Mouse (Mus musculus) hematopoietic stem cell, adult 5-6 weeks (primary cell): ENCODE results near the gene Pard3b. TPM values are rescaled to one million over a fixed set of nuclear protein-coding genes. Genes with fewer than 3 reads are reported as not detected.

Source experiments
- ATAC-seq, 2 experiments: fragments of 125-278 bp in 1 of 2; replicated peaks in 1 of 2; 2 replicates each; pipeline ENCODE4 v1.8.0; 2016 to 2017; ENCODE audit warnings: inconsistent platforms in 2 of 2, mild to moderate bottlenecking in 2 of 2, moderate number of reproducible peaks in 2 of 2, low read depth in 1 of 2, moderate TSS enrichment in 1 of 2; ENCODE audit not compliant: low FRiP score in 2 of 2, poor library complexity in 2 of 2, severe bottlenecking in 2 of 2, insufficient read depth in 1 of 2, low TSS enrichment in 1 of 2
- total RNA-seq: library from RNA; stranded (forward); fragments of 172-1452, 232-1000 nt; gene quantifications from 2 replicates; pipeline ENCODE4 v1.2.3, GENCODE M21; 2017

The Pard3b gene
- total RNA-seq, 1 experiment from 2014 or later: 15.8 TPM

DNA sequence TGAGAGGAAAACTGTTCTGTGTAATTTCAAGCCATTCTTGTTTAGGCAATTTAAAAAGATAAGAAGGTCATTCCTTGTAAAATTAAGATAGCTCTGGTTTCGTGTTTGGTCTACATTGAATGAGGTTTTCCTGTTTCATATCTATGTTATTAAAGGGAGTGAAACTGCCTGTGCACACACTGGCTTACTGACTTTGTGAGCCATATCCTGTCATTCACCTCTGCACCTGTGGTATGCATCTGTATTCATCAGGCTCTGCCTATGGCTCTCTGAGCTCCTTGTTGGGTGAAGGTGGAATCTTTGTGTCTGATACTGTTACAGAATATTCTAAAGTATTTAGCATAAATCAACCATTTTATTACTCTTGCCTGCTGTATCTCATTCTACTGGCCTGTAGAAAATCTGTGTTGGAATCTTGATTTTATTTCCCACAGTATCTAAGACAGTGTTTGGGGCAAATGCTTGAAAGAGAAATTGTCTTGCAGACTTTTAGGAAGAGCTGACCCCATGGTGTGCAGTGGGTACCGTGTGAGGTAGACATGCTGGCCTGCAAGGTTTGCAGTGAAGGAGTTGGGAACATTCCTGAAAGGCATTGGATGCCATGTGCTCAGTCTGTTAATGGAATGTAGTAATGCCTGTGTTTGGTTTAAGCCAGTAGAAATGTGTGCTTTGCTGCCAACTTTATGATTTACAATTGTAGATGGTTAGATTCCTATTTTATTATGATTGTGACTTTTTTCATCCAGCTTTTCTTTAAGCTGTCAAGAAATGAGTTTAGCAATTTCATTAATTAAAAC is 228.9 kb downstream of the Pard3b start:
- no peak for ATAC-seq

GRCm38 (mm10) chr1:61874875-61875274 is 236.3 kb downstream of the Pard3b start:
- no peak for ATAC-seq

- ATAC-seq: no peak
These were observed 241.3 kb downstream of the Pard3b start for GRCm38 (mm10) chr1:61879706-61880470.

GRCm38 (mm10) chr1:61896048-61896447 is 257.4 kb downstream of the Pard3b start:
- ATAC-seq: no peak

DNA sequence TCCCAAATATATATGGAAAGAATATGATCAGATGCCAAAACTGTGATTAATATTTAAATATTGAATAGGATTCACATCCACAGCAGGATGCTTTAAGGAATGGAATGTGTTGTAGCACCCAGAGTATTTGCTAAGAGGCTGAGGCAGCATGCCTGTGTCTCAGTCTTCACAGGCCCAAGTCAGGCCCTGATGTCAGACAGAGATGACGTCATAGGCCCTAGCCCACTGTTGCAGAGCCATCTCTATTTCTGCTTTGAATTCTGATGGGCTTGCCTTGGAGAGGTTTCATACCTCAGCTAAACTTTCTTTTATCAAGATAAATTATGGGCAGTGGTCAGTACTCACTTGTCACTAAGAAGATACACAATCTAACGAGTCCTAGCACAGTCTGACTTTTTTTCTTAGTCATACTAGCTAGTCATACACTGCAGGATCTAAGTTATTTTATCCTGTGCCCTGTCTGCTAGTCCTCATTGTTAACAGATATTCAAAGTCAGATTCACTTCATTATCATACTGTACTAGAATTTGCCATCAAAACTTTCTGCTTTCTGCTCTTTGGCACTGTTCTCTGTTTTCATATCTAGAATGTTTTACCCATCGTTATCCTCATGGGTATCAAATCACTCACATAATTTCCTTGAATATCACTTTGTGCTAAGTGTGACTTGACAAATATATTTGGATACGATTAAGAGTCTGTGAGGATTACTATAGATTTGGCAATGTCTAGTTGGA is 264.8 kb downstream of the Pard3b start:
- ATAC-seq: no peak

- ATAC-seq: no peak
These were observed 265.4 kb downstream of the Pard3b start for GRCm38 (mm10) chr1:61904036-61904435.

- ATAC-seq: no peak
These were observed 274.3 kb downstream of the Pard3b start for GRCm38 (mm10) chr1:61912931-61913330.

GRCm38 (mm10) chr1:61924958-61925357 is 286.3 kb downstream of the Pard3b start:
- ATAC-seq: no peak; a peak in 1 of 4 replicates

DNA sequence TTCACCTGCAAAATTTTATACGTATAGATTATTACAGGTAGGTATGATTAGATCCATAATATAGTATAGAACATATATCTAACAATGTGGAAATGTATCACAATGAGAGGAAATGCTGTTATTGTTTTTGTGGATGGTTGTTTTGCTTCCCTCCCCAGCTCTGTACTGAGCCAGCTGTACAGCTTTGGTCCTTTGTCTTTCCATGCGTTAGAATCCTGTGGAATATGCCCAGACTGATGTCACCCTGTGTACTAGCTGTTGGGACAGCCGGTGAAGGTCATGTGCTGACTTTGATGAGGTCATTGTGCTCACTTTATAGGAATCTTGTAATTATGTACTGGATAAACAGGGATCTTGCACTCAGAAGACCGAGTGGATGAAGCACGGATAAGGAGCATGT is 286.9 kb downstream of the Pard3b start:
- ATAC-seq: no peak

DNA sequence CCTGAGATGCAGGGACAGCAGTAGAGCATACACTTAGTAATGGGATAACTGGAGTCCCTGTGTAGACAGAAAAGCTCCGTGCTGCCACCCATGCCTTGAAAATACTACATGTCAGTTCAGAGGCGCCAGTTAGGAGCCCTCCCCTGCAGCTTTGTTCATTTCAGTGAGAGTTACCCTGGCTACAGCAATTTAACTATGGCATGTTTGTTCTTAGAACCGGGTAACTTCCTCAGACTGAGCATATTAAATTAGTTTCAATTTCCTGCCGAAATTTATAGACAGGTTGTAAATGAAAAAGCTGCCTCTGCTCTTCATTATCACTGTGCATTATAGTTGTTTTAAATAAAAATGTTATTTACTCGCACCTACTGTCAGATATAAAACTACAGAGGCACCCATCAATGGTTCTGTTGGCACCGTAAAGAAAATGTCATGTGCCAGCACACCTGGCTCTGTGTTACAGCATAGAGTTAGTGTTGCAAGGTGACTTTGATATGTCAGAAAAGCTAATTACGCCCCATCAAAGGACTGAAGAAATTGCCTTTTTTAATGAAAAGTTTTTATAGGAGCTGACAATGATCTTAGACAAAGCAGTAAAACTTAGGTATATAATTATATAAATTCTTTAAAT is 289.6 kb downstream of the Pard3b start:
- peak in 1 of 2 experiments; percentile 17; a peak in 1 of 4 replicates for ATAC-seq

- ATAC-seq: no peak
These were observed 294.9 kb downstream of the Pard3b start for GRCm38 (mm10) chr1:61933574-61933973.

GRCm38 (mm10) chr1:61934760-61935159 is 296.1 kb downstream of the Pard3b start:
- ATAC-seq: 0 out of 4 replicates have a peak, but pooled peaks of 1 of the 2 experiments have one; percentile 36

GRCm38 (mm10) chr1:61939882-61940281 is 301.3 kb downstream of the Pard3b start:
- ATAC-seq: no peak

GRCm38 (mm10) chr1:61961533-61961932 is 322.9 kb downstream of the Pard3b start:
- ATAC-seq: no peak

DNA sequence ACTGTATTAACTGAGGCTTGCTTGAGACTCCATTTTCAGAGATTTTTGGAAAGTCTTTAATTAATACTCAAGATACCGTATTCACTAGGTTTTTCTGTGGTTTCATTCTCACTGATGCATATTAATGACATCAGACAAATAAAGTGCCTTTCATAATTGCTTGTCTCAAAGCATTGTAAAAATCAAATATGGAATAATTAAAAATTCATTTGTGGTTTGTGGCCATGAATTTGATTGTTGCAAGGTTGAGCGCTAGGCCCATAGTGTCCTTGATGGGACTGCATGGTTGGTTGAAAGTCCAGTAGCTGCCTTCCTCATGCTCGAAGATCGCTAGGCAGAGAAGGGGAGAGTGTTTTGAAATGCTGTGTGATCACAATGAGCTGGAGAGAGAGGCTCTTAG is 323.9 kb downstream of the Pard3b start:
- ATAC-seq: no peak

- ATAC-seq: peak in 1 of 2 experiments; percentile 51; a peak in 1 of 4 replicates
These were observed 328.5 kb downstream of the Pard3b start for GRCm38 (mm10) chr1:61967124-61967523.

DNA sequence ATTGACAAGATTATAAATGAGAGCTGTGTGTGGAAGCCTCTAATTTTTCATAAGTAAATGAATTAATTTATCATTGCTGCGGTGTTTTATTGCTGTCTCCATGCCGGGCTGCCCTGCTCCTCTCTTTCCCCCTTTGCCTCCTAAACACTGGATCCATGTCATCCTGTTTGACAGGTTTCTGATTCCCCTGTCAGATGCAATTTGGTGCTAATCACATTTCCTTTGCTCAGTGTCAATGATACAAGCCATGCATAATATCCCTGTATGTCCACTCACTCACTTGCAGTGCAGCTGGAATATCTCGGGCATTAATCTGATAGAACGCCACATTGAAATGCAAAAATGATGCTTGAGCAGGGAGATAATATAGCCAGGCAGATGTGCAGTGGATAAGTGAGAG is 329.2 kb downstream of the Pard3b start:
- ATAC-seq: no peak
